Mouse (Mus musculus): ENCODE data around the gene Tspear. TPM values are rescaled to one million over a fixed set of nuclear protein-coding genes. Genes with fewer than 3 reads are reported as not detected.
A peak's percentile ranks its signal among the peaks of the same experiment; 100 is the strongest.

The Tspear gene
- total RNA-seq, 1 experiment from 2014 or later: not detected

DNA sequence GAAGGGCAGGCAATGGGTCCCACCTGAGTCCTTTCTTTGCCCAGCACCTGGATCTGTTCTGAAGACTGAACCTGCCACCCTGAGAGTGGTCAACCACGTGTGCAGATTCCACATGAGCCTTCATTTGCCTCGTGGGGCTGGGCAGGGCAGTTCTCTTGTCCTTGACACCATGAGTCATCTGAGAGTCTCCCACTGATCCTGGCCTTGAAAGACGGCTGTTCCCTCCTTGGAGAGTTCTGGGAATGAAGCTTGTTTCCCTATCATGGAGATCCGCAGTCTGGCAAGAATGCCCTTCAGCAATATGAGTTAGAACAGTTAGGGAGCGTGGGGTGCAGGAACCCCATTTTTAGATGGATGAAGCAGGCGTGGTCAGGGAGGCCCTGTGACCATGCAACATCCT, 152.6 kb downstream of the Tspear start:
- ATAC-seq (replicated peaks; ENCODE audit: insufficient number of reproducible peaks, low FRiP score, low TSS enrichment, poor library complexity, severe bottlenecking): no peak

DNA sequence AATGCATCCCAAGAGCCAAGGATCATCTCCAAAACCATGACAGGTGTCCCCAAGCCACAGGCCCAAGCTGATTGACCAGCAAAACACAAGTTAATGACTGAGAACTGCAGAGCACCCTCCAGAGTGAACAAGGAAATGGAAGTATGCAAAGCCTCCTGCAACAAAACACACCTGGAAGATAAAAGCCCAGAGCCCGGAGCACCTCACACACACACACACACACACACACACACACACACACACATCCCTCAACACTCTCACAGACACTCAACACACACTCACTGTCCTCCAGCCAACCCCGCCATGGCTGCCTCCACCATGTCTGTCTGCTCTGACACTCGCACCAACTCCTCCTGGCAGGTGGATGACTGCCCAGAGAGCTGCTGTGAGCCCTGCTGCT, 160.1 kb downstream of the Tspear start, which contains the start of gene Gm36176:
Gene Gm36176, plus strand, starts transcription at position 301 of the 400 bp plus-strand sequence.
- no peak for ATAC-seq (replicated peaks; ENCODE audit: insufficient number of reproducible peaks, low FRiP score, low TSS enrichment, poor library complexity, severe bottlenecking)

DNA sequence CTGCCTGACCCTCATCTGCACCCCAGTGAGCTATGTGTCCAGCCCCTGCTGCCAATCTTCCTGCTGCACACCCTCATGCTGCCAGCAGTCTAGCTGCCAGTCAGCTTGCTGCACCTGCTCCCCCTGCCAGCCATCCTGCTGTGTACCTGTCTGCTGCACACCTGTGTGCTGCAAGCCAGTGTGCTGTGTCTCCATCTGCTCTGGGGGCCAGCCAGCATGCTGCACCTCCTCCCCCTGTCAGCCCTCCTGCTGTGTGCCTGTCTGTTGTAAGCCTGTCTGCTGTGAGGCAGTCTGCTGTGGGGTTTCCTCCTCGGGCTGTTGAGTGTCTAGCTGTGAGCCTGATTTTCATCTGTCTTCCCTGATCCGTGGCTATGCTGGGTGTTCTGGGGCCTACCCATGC, 160.6 kb downstream of the Tspear start:
- no peak for ATAC-seq (replicated peaks; ENCODE audit: insufficient number of reproducible peaks, low FRiP score, low TSS enrichment, poor library complexity, severe bottlenecking)

DNA sequence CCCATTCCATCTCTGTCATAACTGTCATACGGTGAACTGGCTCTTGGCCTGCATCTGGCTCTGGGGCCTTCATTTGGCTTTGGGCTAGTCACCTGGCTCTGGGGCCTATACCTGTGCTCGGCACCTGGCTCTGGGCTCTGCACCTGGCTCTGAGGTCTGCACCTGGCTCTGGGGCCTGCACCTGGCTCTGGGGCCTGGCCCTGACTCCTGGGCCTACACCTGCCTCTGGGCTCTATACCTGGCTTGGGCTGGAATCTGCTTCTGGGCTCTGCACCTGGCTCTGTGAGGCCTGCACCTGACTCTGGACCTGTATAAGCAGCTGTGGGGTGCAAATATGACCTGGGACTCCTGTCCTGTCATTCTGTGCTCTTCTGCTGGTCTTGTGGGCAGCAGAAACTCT, 161.2 kb downstream of the Tspear start:
- no peak for ATAC-seq (replicated peaks; ENCODE audit: insufficient number of reproducible peaks, low FRiP score, low TSS enrichment, poor library complexity, severe bottlenecking)

DNA sequence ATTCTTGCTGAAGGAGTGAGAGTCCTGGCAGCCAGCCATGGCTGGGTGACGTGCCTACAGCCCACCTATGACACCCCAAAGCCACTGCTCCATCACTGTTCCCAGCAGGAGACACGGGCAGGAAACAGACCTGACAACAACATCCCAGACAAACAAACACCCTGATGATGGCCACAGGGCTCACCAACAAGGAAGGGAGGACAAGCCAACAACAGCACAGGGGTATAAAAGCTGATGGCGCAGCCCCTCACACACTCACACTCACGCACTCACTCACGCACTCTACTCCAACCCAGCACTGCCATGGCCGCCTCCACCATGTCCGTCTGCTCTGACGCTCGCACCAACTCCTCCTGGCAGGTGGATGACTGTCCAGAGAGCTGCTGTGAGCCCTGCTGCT, 166.2 kb downstream of the Tspear start, which contains the start of gene Gm10318:
Gene Gm10318, plus strand, starts transcription at position 301 of the 400 bp plus-strand sequence.
- no peak for ATAC-seq (replicated peaks; ENCODE audit: insufficient number of reproducible peaks, low FRiP score, low TSS enrichment, poor library complexity, severe bottlenecking)

DNA sequence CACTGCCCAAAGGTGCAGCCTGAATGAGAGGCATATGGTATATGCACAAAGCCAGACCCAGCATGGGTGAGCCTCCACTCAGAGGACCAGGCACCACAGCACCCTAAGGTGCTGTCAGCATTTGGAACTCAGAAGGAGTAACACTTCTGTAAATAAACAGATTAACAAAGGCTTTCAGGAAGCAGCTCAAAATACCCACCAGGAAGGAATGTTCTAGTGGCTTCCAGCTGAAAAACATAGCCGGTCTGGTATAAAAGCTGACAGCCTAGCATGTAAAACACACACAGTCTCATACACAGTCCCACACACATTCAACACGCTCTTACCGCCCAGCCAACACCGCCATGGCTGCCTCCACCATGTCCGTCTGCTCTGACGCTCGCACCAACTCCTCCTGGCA, 175.3 kb downstream of the Tspear start, which contains the start of gene Gm3285:
Gene Gm3285, plus strand, starts transcription at position 301 of the 400 bp plus-strand sequence.
- ATAC-seq (replicated peaks; ENCODE audit: insufficient number of reproducible peaks, low FRiP score, low TSS enrichment, poor library complexity, severe bottlenecking): no peak

DNA sequence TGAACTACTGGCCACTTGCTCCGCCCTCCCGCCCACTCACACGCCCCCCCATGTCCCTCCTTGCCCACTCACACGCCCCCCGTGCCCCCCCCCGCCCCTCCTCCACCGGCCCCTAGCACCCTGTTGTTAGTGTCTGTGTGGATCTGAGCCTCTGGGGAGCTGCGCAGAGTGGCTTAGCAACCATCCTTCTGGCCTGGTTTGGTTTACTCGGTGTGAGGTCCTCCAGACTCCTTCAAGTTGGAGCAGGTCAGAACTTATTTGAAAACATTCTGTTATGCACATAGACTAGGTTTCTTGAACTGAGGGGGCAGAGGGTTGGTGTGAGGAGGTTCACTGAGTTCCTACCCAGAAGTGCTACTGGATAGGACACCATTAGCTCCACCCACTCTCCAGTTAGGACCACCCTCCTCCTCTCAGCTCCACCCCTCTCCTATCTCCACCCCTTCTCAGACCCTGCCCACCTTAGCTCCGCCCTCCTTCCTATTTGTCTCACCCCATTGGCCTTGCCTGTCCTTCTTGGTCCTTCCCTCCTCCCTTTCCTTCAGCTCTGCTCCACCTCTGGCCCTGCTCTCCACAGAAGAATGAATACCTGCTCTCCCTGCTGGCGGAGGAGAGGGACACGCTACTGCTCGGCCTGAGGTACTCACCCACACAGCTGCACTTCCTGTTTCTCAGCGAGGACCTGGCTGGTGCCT, 177.8 kb downstream of the Tspear start:
- ATAC-seq (replicated peaks; ENCODE audit: insufficient number of reproducible peaks, low FRiP score, low TSS enrichment, poor library complexity, severe bottlenecking): peak; percentile 64

DNA sequence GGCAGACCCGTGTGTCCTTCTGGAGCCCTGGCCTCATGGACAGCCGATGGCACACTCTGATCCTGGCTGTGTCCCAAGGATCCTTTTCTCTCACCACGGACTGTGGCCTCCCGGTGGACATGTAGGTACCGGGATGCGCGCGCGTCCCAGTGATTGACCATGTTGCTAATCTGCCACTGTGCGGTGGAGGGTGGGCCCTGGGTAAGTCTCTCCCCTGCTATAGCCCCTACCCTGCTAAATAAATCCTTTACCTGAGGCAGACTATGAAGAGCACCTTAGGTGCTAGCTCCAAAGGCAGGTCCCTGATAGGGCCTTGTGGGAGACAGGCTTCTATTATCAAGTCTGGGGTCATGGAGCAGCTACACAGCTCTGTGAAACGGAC, 178.4 kb downstream of the Tspear start:
- ATAC-seq (replicated peaks; ENCODE audit: insufficient number of reproducible peaks, low FRiP score, low TSS enrichment, poor library complexity, severe bottlenecking): no peak

DNA sequence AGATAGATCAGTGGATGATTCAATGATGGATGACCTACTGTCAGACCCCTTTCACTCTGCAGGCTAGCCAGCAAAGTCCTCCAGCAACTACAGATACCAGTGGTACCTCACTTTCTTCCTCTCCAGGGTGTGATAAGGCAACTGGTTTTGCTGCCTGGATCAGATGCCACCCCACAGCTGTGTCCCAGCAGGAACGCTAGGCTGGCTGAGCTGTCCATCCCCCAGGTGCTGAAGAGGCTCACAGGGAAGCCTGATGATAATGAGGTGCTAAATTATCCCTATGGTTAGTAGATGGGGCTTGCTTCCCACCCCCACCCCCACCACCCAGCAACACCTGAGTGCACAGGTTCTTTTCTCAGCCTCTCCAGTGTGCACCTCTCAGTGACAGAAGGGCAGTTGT, 181.2 kb downstream of the Tspear start:
- ATAC-seq (replicated peaks; ENCODE audit: insufficient number of reproducible peaks, low FRiP score, low TSS enrichment, poor library complexity, severe bottlenecking): no peak

DNA sequence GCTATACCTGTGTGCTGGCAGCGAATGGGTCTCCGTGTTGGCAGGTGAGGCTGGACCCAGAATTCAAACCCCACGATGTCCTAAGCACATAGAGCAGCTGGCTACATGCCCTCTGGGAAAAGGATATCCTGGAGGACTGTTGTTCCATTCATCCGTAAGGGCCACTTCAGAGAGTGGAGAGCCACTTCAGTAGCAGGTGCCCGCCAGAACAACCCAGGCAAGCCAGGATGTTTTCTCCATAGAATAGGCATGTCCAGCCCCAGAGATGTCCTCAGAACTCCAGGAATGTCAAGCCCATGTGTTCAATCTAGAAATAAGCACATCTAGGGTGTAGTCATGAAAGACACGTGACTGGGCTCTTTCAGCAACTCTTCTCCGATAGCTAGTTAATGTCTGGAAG, 183.3 kb downstream of the Tspear start:
- ATAC-seq (replicated peaks; ENCODE audit: insufficient number of reproducible peaks, low FRiP score, low TSS enrichment, poor library complexity, severe bottlenecking): no peak

DNA sequence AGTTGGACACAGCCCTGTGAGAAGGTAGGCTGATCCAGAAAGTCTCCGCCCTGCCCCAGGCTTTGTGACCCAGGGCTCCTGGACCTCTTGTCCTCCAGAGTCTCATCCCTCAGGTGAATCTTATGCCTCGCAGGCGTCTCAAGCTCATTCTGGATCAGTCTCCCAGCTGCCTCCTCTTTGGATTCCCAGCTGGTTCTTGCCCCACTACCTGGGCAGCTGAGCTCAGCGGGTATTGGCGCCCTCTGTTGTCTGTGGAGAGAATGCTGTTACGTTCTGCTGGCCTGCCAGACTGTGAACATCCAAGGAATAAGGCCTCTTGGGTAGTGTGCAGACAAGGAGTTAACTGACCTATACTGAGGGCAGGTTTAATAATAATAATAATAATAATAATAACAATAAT, 192.6 kb downstream of the Tspear start:
- ATAC-seq (replicated peaks; ENCODE audit: insufficient number of reproducible peaks, low FRiP score, low TSS enrichment, poor library complexity, severe bottlenecking): no peak

DNA sequence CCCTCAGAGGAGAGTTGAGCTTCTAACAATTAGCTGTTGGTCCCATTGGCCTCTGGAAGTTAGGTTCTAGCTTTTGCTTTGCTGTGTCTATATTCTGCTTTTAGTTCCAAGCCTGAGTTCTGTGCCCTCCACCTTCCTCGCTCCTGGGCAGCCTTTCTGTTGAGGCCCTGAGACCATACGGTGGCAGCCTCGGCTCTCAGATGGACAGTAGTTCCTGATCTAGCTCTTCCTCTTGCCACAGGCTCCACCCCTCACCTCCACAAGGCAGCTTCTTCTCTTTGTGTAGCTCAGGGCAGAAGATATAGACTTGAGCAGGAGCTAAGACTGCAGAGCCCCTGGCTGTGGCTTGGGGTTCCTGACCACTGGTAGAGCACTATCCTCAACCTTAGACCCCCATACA, 193.9 kb downstream of the Tspear start:
- ATAC-seq (replicated peaks; ENCODE audit: insufficient number of reproducible peaks, low FRiP score, low TSS enrichment, poor library complexity, severe bottlenecking): no peak

DNA sequence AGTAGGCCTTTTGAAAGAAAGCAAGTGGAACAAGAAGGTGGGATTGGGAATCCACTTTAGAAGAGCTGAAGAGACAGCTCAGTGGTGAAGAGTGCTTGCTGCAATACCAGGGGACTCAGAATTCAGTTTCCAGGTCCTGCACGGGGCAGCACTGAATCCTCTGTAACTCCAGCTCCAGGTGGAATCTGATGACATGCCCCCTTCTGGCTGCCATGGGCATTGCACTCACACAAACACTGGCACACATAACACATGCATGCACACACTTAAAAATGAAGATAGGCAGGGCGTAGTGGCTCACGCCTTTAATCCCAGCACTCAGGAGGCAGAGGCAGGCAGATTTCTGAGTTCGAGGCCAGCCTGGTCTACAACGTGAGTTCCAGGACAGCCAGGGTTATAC, 196.2 kb downstream of the Tspear start:
- no peak for ATAC-seq (replicated peaks; ENCODE audit: insufficient number of reproducible peaks, low FRiP score, low TSS enrichment, poor library complexity, severe bottlenecking)

DNA sequence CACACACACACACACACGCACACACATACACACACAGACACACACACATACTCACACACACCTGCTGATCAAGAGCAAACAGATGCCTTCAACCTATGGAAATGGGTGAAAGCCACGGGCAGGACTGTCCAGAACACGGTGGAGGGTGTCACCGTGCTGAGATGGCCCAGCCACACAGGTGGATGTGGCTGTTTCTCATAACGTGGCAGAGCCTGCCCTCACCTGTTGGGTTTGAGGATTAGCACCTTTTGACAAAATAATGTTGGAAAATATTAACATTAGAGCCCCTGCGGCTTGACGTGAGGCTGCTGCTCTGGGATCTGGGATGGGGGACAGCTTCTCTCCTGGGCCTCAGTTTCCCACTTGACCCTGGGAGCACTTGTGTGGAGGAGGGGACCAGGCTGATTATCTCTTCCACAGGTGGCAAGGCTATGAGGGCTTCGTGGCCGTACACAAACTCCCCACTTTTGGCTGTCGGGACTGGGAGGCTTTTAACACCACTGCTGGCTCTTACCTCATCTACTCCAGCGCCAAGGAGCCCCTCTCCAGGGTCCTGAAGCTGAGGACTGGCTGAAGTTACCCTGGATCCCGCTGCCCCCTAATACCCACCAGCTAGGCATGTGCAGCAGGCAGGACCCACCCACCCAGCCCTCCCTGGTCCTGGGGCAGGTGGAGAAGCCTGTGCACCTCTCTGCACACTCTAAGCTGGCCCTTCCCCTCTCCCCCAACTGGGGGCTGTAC, 199.8 kb downstream of the Tspear start:
- ATAC-seq (replicated peaks; ENCODE audit: insufficient number of reproducible peaks, low FRiP score, low TSS enrichment, poor library complexity, severe bottlenecking): no peak

DNA sequence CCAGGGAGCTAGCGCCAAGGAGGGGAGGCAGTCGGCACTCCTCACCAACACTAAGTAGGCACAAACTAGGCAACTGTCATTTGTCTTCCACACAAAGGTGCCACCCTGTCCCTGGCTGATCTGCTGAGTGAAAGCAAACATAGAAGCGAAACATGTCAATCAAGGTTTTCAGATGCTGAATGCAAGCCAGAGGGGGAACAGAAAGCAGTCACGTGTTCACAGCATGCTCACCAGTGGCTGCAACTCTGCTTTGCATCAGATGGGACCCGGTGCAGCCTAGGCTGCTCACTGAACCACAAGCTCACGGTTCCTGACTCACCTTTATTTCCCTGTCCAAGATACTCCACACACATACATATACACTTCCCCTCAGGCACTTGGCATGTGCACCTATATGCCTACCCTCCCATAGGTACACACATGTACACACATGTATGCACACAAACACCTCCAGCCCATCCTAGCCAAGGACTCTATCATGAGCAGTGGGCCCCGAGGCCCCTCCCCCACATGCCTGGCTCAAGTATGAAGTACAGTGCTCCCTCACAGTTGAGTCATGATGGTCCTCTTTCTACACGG, 204.7 kb downstream of the Tspear start:
- no peak for ATAC-seq (replicated peaks; ENCODE audit: insufficient number of reproducible peaks, low FRiP score, low TSS enrichment, poor library complexity, severe bottlenecking)

DNA sequence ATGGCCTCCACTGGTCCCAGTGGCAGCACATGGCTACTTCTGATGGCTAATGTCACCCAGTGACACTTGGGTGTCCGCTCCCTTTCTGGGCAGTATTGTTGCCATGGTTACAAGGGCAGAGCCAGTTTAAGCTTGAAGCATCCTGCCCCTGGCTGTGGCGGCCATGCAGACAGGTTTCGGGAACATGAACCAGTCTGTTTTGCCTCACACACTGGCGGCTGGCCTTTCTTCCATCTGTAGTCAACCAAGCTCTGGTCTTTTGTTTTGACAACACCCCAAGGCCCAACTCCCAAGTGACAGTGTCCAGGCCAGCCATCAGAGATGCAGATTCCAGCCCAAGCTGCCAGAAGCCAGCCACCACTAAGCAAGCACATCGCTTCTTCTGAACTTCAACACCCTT, 209.2 kb downstream of the Tspear start:
- ATAC-seq (replicated peaks; ENCODE audit: insufficient number of reproducible peaks, low FRiP score, low TSS enrichment, poor library complexity, severe bottlenecking): no peak

DNA sequence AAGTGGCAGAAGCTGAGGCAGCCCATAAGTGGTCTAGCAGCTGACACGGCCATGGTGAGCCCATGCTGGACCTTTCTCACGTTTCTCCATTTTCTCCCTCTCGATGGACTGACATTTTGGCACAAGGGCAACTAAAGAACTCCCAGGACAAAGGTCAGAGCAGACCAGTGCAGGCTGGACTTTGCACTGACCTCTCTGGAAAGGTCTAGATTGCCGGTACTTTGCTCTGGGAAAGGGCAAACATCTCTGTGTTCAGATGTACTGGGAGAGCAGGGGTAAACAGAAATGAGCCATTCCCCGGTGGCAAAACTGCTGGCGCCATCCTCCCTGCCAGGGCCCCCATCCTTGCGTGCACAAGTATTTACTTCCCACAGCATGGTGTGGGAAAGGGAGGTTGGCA, 213.8 kb downstream of the Tspear start:
- no peak for ATAC-seq (replicated peaks; ENCODE audit: insufficient number of reproducible peaks, low FRiP score, low TSS enrichment, poor library complexity, severe bottlenecking)

DNA sequence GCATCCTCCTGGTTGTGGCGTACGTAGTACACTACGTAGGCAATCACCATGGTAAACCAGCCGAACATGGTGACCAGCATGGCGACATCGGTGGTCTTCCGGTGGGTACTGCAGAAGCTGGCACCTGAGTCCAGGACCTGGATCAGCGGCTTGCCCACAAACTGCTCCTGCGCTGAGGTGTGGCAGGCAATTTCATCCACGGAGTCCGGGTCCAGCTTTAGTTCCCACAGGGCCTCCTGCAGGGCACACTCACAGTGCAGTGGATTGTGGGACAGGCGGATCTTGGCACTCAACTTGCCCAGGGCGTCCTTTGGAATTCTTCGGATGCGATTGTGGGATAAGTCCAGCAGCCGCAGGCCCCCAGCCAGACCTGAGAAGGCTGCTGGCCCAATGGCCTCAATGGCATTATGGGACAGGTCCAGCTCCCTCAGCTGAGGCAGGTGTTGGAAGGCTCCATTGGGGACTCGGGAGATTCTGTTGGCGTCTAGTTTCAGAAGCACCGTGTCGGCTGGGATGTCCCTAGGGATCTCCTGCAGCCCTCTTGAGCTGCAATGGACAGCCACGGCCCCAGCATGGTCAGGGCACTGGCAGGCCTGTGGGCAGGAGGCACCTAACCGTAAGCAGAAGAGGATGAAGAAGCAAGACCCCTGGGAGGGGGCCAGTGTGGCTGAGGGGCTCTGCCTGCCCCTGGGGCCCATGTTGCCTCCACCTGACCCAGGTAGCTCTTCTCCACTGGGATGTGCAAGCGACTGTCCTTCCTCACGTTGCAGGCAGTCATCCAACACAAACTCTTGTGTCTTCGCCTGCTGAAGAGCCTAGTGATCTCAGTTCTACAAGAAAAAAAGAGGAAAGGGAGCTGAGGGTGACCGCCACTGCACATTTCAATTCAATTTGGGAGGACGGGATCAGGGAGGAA, 214.8 kb downstream of the Tspear start:
- ATAC-seq (replicated peaks; ENCODE audit: insufficient number of reproducible peaks, low FRiP score, low TSS enrichment, poor library complexity, severe bottlenecking): no peak

DNA sequence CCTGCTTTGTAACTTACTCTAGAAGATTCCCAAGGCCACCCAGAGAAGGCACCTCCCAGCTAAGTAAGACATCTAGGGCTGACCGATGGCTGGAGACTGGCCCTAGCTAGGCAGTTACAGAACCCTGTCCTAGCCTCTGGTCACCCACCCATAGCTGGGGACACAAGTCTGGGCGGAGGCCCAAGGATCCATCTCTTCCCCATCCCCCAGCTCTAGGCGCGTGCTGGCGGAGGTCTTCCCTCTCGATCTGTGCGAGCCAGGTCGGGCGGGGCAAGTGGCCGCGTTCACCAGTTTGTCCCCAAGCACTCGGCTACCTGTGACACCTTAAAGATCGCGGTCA, 215.5 kb downstream of the Tspear start:
- no peak for ATAC-seq (replicated peaks; ENCODE audit: insufficient number of reproducible peaks, low FRiP score, low TSS enrichment, poor library complexity, severe bottlenecking)

Data from monocyte, adult 5-6 weeks (primary cell).